Mouse (Mus musculus): ENCODE data around the gene Lrrc32. TPM values are rescaled to one million over a fixed set of nuclear protein-coding genes. Genes with fewer than 3 reads are reported as not detected.

The Lrrc32 gene
- polyA plus RNA-seq, 1 experiment from 2014 or later: 2.4 TPM

- Histone ChIP-seq H3K4me3 (ENCODE audit: low read depth, low read length) (no peak overlapping the region), H3K9ac (ENCODE audit: low read length) (no peak overlapping the region), H3K27ac (replicated peaks; ENCODE audit: low read depth, low read length) (no peak overlapping the region), H3K4me2 (ENCODE audit: low read depth, severe bottlenecking) (no peak overlapping the region), H3K9me3 (ENCODE audit: control insufficient read depth, low read length) (no peaks in the 10 kb centered on the region), H3K36me3 (ENCODE audit: control insufficient read depth, insufficient read depth, low read length) (no peaks in the 10 kb centered on the region), H3K27me3 (ENCODE audit: control insufficient read depth, insufficient read depth, low read length) (0 out of 2 replicates have a peak, but pooled peaks cover 2% of the 10 kb centered on the region), H3K4me1 (ENCODE audit: control insufficient read depth, insufficient read depth, low read length) (peaks cover 14% of the 10 kb centered on the region; the same call in 1 of the 2 replicates)
- ATAC-seq (ENCODE audit: insufficient number of reproducible peaks, low FRiP score, low TSS enrichment, low read depth): no peak
- DNase-seq (ENCODE audit: low spot score): no peak
- WGBS: 93% methylated on average over 6 of the region's 6 CpGs
These were observed 1.8 kb downstream of the Lrrc32 start for GRCm38 (mm10) chr7:98490911-98491310.

- H3K4me1 ChIP-seq (ENCODE audit: control insufficient read depth, insufficient read depth, low read length): peaks cover 14% of the 10 kb centered on the region; the same call in 1 of the 2 replicates
- H3K9me3 ChIP-seq (ENCODE audit: control insufficient read depth, low read length): no peaks in the 10 kb centered on the region
- H3K36me3 ChIP-seq (ENCODE audit: control insufficient read depth, insufficient read depth, low read length): no peaks in the 10 kb centered on the region
- no peak overlapping the region for H3K27ac ChIP-seq (replicated peaks; ENCODE audit: low read depth, low read length)
- H3K4me2 ChIP-seq (ENCODE audit: low read depth, severe bottlenecking): no peak overlapping the region
- DNase-seq (ENCODE audit: low spot score): no peak
- no peak overlapping the region for H3K4me3 ChIP-seq (ENCODE audit: low read depth, low read length)
- ATAC-seq (ENCODE audit: insufficient number of reproducible peaks, low FRiP score, low TSS enrichment, low read depth): no peak
- no peak overlapping the region for H3K9ac ChIP-seq (ENCODE audit: low read length)
- 68% methylated on average over 9 of the region's 9 CpGs for WGBS
- H3K27me3 ChIP-seq (ENCODE audit: control insufficient read depth, insufficient read depth, low read length): 0 out of 2 replicates have a peak, but pooled peaks cover 2% of the 10 kb centered on the region
These were observed 2.5 kb downstream of the Lrrc32 start for GRCm38 (mm10) chr7:98491451-98492200.

GRCm38 (mm10) chr7:98492331-98492730 is 3.2 kb downstream of the Lrrc32 start:
- Histone ChIP-seq H3K9me3 (ENCODE audit: control insufficient read depth, low read length) (no peaks in the 10 kb centered on the region), H3K4me2 (ENCODE audit: low read depth, severe bottlenecking) (no peak overlapping the region), H3K4me1 (ENCODE audit: control insufficient read depth, insufficient read depth, low read length) (peaks cover 14% of the 10 kb centered on the region; the same call in 1 of the 2 replicates), H3K36me3 (ENCODE audit: control insufficient read depth, insufficient read depth, low read length) (no peaks in the 10 kb centered on the region), H3K27ac (replicated peaks; ENCODE audit: low read depth, low read length) (no peak overlapping the region), H3K4me3 (ENCODE audit: low read depth, low read length) (no peak overlapping the region), H3K9ac (ENCODE audit: low read length) (no peak overlapping the region), H3K27me3 (ENCODE audit: control insufficient read depth, insufficient read depth, low read length) (0 out of 2 replicates have a peak, but pooled peaks cover 2% of the 10 kb centered on the region)
- ATAC-seq (ENCODE audit: insufficient number of reproducible peaks, low FRiP score, low TSS enrichment, low read depth) (no peak), DNase-seq (ENCODE audit: low spot score) (no peak)
- 77% methylated on average over 5 of the region's 5 CpGs for WGBS

- DNase-seq (ENCODE audit: low spot score) (no peak), ATAC-seq (ENCODE audit: insufficient number of reproducible peaks, low FRiP score, low TSS enrichment, low read depth) (no peak)
- Histone ChIP-seq H3K36me3 (ENCODE audit: control insufficient read depth, insufficient read depth, low read length) (no peaks in the 10 kb centered on the region), H3K4me1 (ENCODE audit: control insufficient read depth, insufficient read depth, low read length) (peaks cover 17% of the 10 kb centered on the region; the same call in 1 of the 2 replicates), H3K27ac (replicated peaks; ENCODE audit: low read depth, low read length) (no peak overlapping the region), H3K4me3 (ENCODE audit: low read depth, low read length) (no peak overlapping the region), H3K9me3 (ENCODE audit: control insufficient read depth, low read length) (no peaks in the 10 kb centered on the region), H3K4me2 (ENCODE audit: low read depth, severe bottlenecking) (no peak overlapping the region), H3K9ac (ENCODE audit: low read length) (no peak overlapping the region), H3K27me3 (ENCODE audit: control insufficient read depth, insufficient read depth, low read length) (0 out of 2 replicates have a peak, but pooled peaks cover 2% of the 10 kb centered on the region)
- WGBS: 71% methylated on average over 2 of the region's 2 CpGs
These were observed 4.2 kb downstream of the Lrrc32 start for GRCm38 (mm10) chr7:98493307-98493706.

GRCm38 (mm10) chr7:98493901-98494480 is 4.9 kb downstream of the Lrrc32 start:
- no peak for DNase-seq (ENCODE audit: low spot score)
- Histone ChIP-seq H3K36me3 (ENCODE audit: control insufficient read depth, insufficient read depth, low read length) (no peaks in the 10 kb centered on the region), H3K4me3 (ENCODE audit: low read depth, low read length) (no peak overlapping the region), H3K27me3 (ENCODE audit: control insufficient read depth, insufficient read depth, low read length) (0 out of 2 replicates have a peak, but pooled peaks cover under 1% of the 10 kb centered on the region), H3K9ac (ENCODE audit: low read length) (no peak overlapping the region), H3K4me1 (ENCODE audit: control insufficient read depth, insufficient read depth, low read length) (peaks cover 17% of the 10 kb centered on the region; the same call in 1 of the 2 replicates), H3K4me2 (ENCODE audit: low read depth, severe bottlenecking) (no peak overlapping the region), H3K27ac (replicated peaks; ENCODE audit: low read depth, low read length) (no peak overlapping the region), H3K9me3 (ENCODE audit: control insufficient read depth, low read length) (no peaks in the 10 kb centered on the region)
- ATAC-seq (ENCODE audit: insufficient number of reproducible peaks, low FRiP score, low TSS enrichment, low read depth): no peak
- 58% methylated on average over 18 of the region's 18 CpGs for WGBS

GRCm38 (mm10) chr7:98495591-98495990 is 6.5 kb downstream of the Lrrc32 start:
- DNase-seq (ENCODE audit: low spot score) (no peak), ATAC-seq (ENCODE audit: insufficient number of reproducible peaks, low FRiP score, low TSS enrichment, low read depth) (no peak)
- 79% methylated on average over 1 of the region's 1 CpGs for WGBS
- no peak overlapping the region for H3K4me3 ChIP-seq (ENCODE audit: low read depth, low read length)
- no peak overlapping the region for H3K27ac ChIP-seq (replicated peaks; ENCODE audit: low read depth, low read length)
- H3K9ac ChIP-seq (ENCODE audit: low read length): no peak overlapping the region
- no peak overlapping the region for H3K4me2 ChIP-seq (ENCODE audit: low read depth, severe bottlenecking)
- peaks cover 7% of the 10 kb centered on the region; the same call in 1 of the 2 replicates for H3K4me1 ChIP-seq (ENCODE audit: control insufficient read depth, insufficient read depth, low read length)
- H3K27me3 ChIP-seq (ENCODE audit: control insufficient read depth, insufficient read depth, low read length): no peaks in the 10 kb centered on the region
- no peaks in the 10 kb centered on the region for H3K36me3 ChIP-seq (ENCODE audit: control insufficient read depth, insufficient read depth, low read length)
- no peaks in the 10 kb centered on the region for H3K9me3 ChIP-seq (ENCODE audit: control insufficient read depth, low read length)

GRCm38 (mm10) chr7:98497451-98497850 is 8.4 kb downstream of the Lrrc32 start:
- no peak for DNase-seq (ENCODE audit: low spot score)

GRCm38 (mm10) chr7:98498101-98498500 is 9.0 kb downstream of the Lrrc32 start:
- H3K27ac ChIP-seq (replicated peaks; ENCODE audit: low read depth, low read length): no peak overlapping the region
- peaks cover 7% of the 10 kb centered on the region; the same call in 1 of the 2 replicates for H3K4me1 ChIP-seq (ENCODE audit: control insufficient read depth, insufficient read depth, low read length)
- no peak for ATAC-seq (ENCODE audit: insufficient number of reproducible peaks, low FRiP score, low TSS enrichment, low read depth)
- no peak overlapping the region for H3K4me3 ChIP-seq (ENCODE audit: low read depth, low read length)
- H3K36me3 ChIP-seq (ENCODE audit: control insufficient read depth, insufficient read depth, low read length): no peaks in the 10 kb centered on the region
- H3K4me2 ChIP-seq (ENCODE audit: low read depth, severe bottlenecking): no peak overlapping the region
- no peak for DNase-seq (ENCODE audit: low spot score)
- H3K27me3 ChIP-seq (ENCODE audit: control insufficient read depth, insufficient read depth, low read length): no peaks in the 10 kb centered on the region
- H3K9me3 ChIP-seq (ENCODE audit: control insufficient read depth, low read length): no peaks in the 10 kb centered on the region
- H3K9ac ChIP-seq (ENCODE audit: low read length): no peak overlapping the region
- WGBS: 89% methylated on average over 12 of the region's 12 CpGs

More at GRCm38 (mm10) chr7:98497451-98497850, 8.4 kb downstream of the Lrrc32 start:
- 49% methylated on average over 5 of the region's 5 CpGs for WGBS
- H3K9ac ChIP-seq (ENCODE audit: low read length): no peak overlapping the region
- H3K27ac ChIP-seq (replicated peaks; ENCODE audit: low read depth, low read length): no peak overlapping the region
- no peaks in the 10 kb centered on the region for H3K36me3 ChIP-seq (ENCODE audit: control insufficient read depth, insufficient read depth, low read length)
- H3K4me3 ChIP-seq (ENCODE audit: low read depth, low read length): no peak overlapping the region
- peaks cover 7% of the 10 kb centered on the region; the same call in 1 of the 2 replicates for H3K4me1 ChIP-seq (ENCODE audit: control insufficient read depth, insufficient read depth, low read length)
- H3K9me3 ChIP-seq (ENCODE audit: control insufficient read depth, low read length): no peaks in the 10 kb centered on the region
- H3K4me2 ChIP-seq (ENCODE audit: low read depth, severe bottlenecking): no peak overlapping the region
- ATAC-seq (ENCODE audit: insufficient number of reproducible peaks, low FRiP score, low TSS enrichment, low read depth): no peak
- no peaks in the 10 kb centered on the region for H3K27me3 ChIP-seq (ENCODE audit: control insufficient read depth, insufficient read depth, low read length)

Measured in limb, embryonic 11.5 days (tissue).